Mouse (Mus musculus) embryo, embryonic 11 days (tissue): Measurements from ENCODE around the gene V1ra8.
"Not testable (repeated sequence)": the region's sequence is repeated elsewhere in the genome, so short reads cannot be mapped to it uniquely, and the experiment has no call there.

ENCODE experiments used
- DNase-seq: peaks from one replicate; pipeline ENCODE4 v3.0.0-alpha.2; 2015

The V1ra8 gene

GRCm38 (mm10) chr6:90202493-90202892 lies at the start of gene V1ra8:
Gene V1ra8 (plus strand): TSS chr6:90202793.
- DNase-seq: not testable (repeated sequence)

GRCm38 (mm10) chr6:90160139-90160538 lies 42.5 kb upstream of the V1ra8 start:
- no peak for DNase-seq

GRCm38 (mm10) chr6:90174508-90174907 lies 28.1 kb upstream of the V1ra8 start, which contains the start of gene Vmn1r52:
Gene Vmn1r52 (plus strand): TSS chr6:90174808.
- DNase-seq: no peak

GRCm38 (mm10) chr6:90224338-90224737 lies 21.7 kb downstream of the V1ra8 start, which contains the start of gene Vmn1r53:
Gene Vmn1r53 (minus strand): TSS chr6:90224438.
- DNase-seq: no peak

- DNase-seq: not testable (repeated sequence)
Observed at GRCm38 (mm10) chr6:90232114-90232513, 29.5 kb downstream of the V1ra8 start.

GRCm38 (mm10) chr6:90232681-90233080 lies 30.1 kb downstream of the V1ra8 start:
- peak; percentile 2 for DNase-seq

GRCm38 (mm10) chr6:90244019-90244418 lies 41.4 kb downstream of the V1ra8 start:
- DNase-seq: no peak

- DNase-seq: no peak
Observed at GRCm38 (mm10) chr6:90246000-90246399, 43.4 kb downstream of the V1ra8 start, which contains the start of gene Vmn1r54. Gene Vmn1r54 (plus strand): TSS chr6:90246300.
